7 mouse cellular contexts compared by ENCODE assay signal in genomic region chr3:88440500-88441381, GRCm38 (mm10). TPM values are rescaled to one million over a fixed set of nuclear protein-coding genes. Genes with fewer than 3 reads are reported as not detected.
DNase-seq lines count a peak whose midpoint lies in the region; ATAC-seq and TF ChIP-seq lines count a peak whose summit lies in the region.

No protein-coding gene starts in this region.

- TF ChIP-seq CTCF in C2C12 (IDR thresholded peaks at IDR 0.05; ENCODE audit: control insufficient read depth, insufficient read depth, insufficient read length) (no peak), E14TG2a.4 (conservative IDR thresholded peaks at IDR 0.05; ENCODE audit: low read length) (peak; percentile 17; the same call in 1 of the 2 replicates)
- TF ChIP-seq CTCF in stomach, postnatal 0 days (IDR thresholded peaks at IDR 0.05; ENCODE audit: low read depth): peak; percentile 78

- no peaks in the 10 kb centered on the region for H3K79me3 ChIP-seq in C2C12 (ENCODE audit: low read depth)

- no peaks in the 10 kb centered on the region for H3K79me2 ChIP-seq in C2C12 (ENCODE audit: control insufficient read depth, insufficient read depth)

- H3K27me3 ChIP-seq in C2C12 (ENCODE audit: control insufficient read depth, insufficient read depth, insufficient read length) (no peaks in the 10 kb centered on the region), E14TG2a.4 (ENCODE audit: insufficient read depth, low read length) (no peaks in the 10 kb centered on the region)
- no peaks in the 10 kb centered on the region for H3K27me3 ChIP-seq in hindbrain, embryonic 11.5 days (ENCODE audit: control insufficient read depth, insufficient read depth, low read length)
- H3K27me3 ChIP-seq in limb, embryonic 10.5 days (ENCODE audit: low read depth, poor library complexity, severe bottlenecking): peaks cover 40% of the 10 kb centered on the region
- H3K27me3 ChIP-seq in midbrain, embryonic 11.5 days (ENCODE audit: control insufficient read depth, insufficient read depth, low read length): no peaks in the 10 kb centered on the region
- H3K27me3 ChIP-seq in stomach, postnatal 0 days (ENCODE audit: control insufficient read depth, insufficient read depth, low read length): no peaks in the 10 kb centered on the region

- H3K9ac ChIP-seq in hindbrain, embryonic 11.5 days (ENCODE audit: low read depth, low read length): no peak overlapping the region
- no peak overlapping the region for H3K9ac ChIP-seq in midbrain, embryonic 11.5 days (ENCODE audit: low read length)
- no peak overlapping the region for H3K9ac ChIP-seq in stomach, postnatal 0 days (ENCODE audit: low read length)

- no peaks in the 10 kb centered on the region for H3K9me3 ChIP-seq in E14TG2a.4 (ENCODE audit: low read length)
- no peaks in the 10 kb centered on the region for H3K9me3 ChIP-seq in hindbrain, embryonic 11.5 days (ENCODE audit: control insufficient read depth, low read length)
- no peaks in the 10 kb centered on the region for H3K9me3 ChIP-seq in limb, embryonic 10.5 days (replicated peaks)
- H3K9me3 ChIP-seq in midbrain, embryonic 11.5 days (ENCODE audit: control insufficient read depth, low read length): no peaks in the 10 kb centered on the region
- H3K9me3 ChIP-seq in stomach, postnatal 0 days (ENCODE audit: control insufficient read depth, low read length): no peaks in the 10 kb centered on the region

- 22% methylated on average over 27 of the region's 27 CpGs for WGBS in hindbrain, embryonic 11.5 days
- WGBS in limb, embryonic 10.5 days: 16% methylated on average over 27 of the region's 27 CpGs
- WGBS in midbrain, embryonic 11.5 days: 25% methylated on average over 27 of the region's 27 CpGs
- WGBS in stomach, postnatal 0 days: 17% methylated on average over 27 of the region's 27 CpGs

- no peak overlapping the region for H3K4me2 ChIP-seq in hindbrain, embryonic 11.5 days (replicated peaks; ENCODE audit: low read depth, low read length)
- H3K4me2 ChIP-seq in midbrain, embryonic 11.5 days: no peak overlapping the region; the same call in 1 of the 2 replicates
- no peak overlapping the region for H3K4me2 ChIP-seq in stomach, postnatal 0 days (replicated peaks; ENCODE audit: low read depth)

- H3K36me3 ChIP-seq in C2C12 (ENCODE audit: control insufficient read depth, insufficient read depth) (no peaks in the 10 kb centered on the region), E14TG2a.4 (ENCODE audit: insufficient read depth, low read length) (peaks cover 17% of the 10 kb centered on the region)
- H3K36me3 ChIP-seq in hindbrain, embryonic 11.5 days (ENCODE audit: control insufficient read depth, insufficient read depth, low read length): no peaks in the 10 kb centered on the region
- H3K36me3 ChIP-seq in limb, embryonic 10.5 days: 0 out of 2 replicates have a peak, but pooled peaks cover 3% of the 10 kb centered on the region
- H3K36me3 ChIP-seq in midbrain, embryonic 11.5 days (ENCODE audit: control insufficient read depth, insufficient read depth, low read length): no peaks in the 10 kb centered on the region
- peaks cover 3% of the 10 kb centered on the region; the same call in 1 of the 2 replicates for H3K36me3 ChIP-seq in stomach, postnatal 0 days (ENCODE audit: control insufficient read depth, insufficient read depth, low read length)

- TF ChIP-seq EP300 in stomach, postnatal 0 days (optimal IDR thresholded peaks at IDR 0.05): no peak

- H3K4me3 ChIP-seq in C2C12 (ENCODE audit: insufficient read depth, poor library complexity, severe bottlenecking) (no peak overlapping the region), E14TG2a.4 (replicated peaks; ENCODE audit: low read length) (peak overlapping the region; percentile 57)
- H3K4me3 ChIP-seq in hindbrain, embryonic 11.5 days (ENCODE audit: low read depth, low read length): no peak overlapping the region
- peak overlapping the region; percentile 34 for H3K4me3 ChIP-seq in limb, embryonic 10.5 days
- no peak overlapping the region for H3K4me3 ChIP-seq in midbrain, embryonic 11.5 days (ENCODE audit: low read depth, low read length)
- no peak overlapping the region for H3K4me3 ChIP-seq in stomach, postnatal 0 days (ENCODE audit: low read depth, low read length)

- no peak overlapping the region for H3K27ac ChIP-seq in hindbrain, embryonic 11.5 days (ENCODE audit: low read depth, low read length)
- H3K27ac ChIP-seq in limb, embryonic 10.5 days: no peak overlapping the region
- H3K27ac ChIP-seq in midbrain, embryonic 11.5 days (ENCODE audit: low read depth, low read length): no peak overlapping the region
- no peak overlapping the region for H3K27ac ChIP-seq in stomach, postnatal 0 days (replicated peaks)

- peak overlapping the region; percentile 41 for H3ac ChIP-seq in C2C12 (ENCODE audit: control insufficient read depth, insufficient read length, low read depth)

- peak; percentile 52 for DNase-seq in embryo, embryonic 9.5 days (ENCODE audit: extremely low spot score)
- peak; percentile 67 for DNase-seq in hindbrain, embryonic 11.5 days (ENCODE audit: low spot score)
- peak; percentile 47 for DNase-seq in limb, embryonic 10.5 days (ENCODE audit: low spot score)
- DNase-seq in midbrain, embryonic 11.5 days (ENCODE audit: low spot score, missing footprints): peak; percentile 87
- peak; percentile 53 for DNase-seq in stomach, postnatal 0 days (ENCODE audit: low spot score)

- ATAC-seq in hindbrain, embryonic 11.5 days (ENCODE audit: low FRiP score): no peak
- ATAC-seq in midbrain, embryonic 11.5 days (ENCODE audit: low FRiP score): peak; percentile 36; the same call in 1 of the 2 replicates
- ATAC-seq in stomach, postnatal 0 days (ENCODE audit: low FRiP score, low TSS enrichment): no peak

- H3K4me1 ChIP-seq in E14TG2a.4 (replicated peaks; ENCODE audit: low read depth, low read length): peaks cover 81% of the 10 kb centered on the region
- H3K4me1 ChIP-seq in hindbrain, embryonic 11.5 days (replicated peaks; ENCODE audit: control insufficient read depth, insufficient read depth, low read length): peaks cover 4% of the 10 kb centered on the region; the same call in 1 of the 2 replicates
- H3K4me1 ChIP-seq in limb, embryonic 10.5 days: peaks cover 51% of the 10 kb centered on the region
- H3K4me1 ChIP-seq in midbrain, embryonic 11.5 days (ENCODE audit: control insufficient read depth, insufficient read depth, low read length): peaks cover 8% of the 10 kb centered on the region; the same call in 1 of the 2 replicates
- H3K4me1 ChIP-seq in stomach, postnatal 0 days (replicated peaks; ENCODE audit: control insufficient read depth, insufficient read depth): peaks cover 4% of the 10 kb centered on the region; the same call in 1 of the 2 replicates

TF ChIP-seq in C2C12, 6 proteins besides CTCF, POLR2A, EP300 and RAD21:
- TF ChIP-seq MAX (IDR thresholded peaks at IDR 0.05) (peak; percentile 79), FOSL1 (IDR thresholded peaks at IDR 0.05; ENCODE audit: insufficient read depth, low read length, poor library complexity, severe bottlenecking) (no peak), USF1 (IDR thresholded peaks at IDR 0.05; ENCODE audit: low read depth) (peak; percentile 30), MYOG (IDR thresholded peaks at IDR 0.05; ENCODE audit: control insufficient read depth, extremely low read depth, insufficient read length) (no peak)

RNA-seq across cellular contexts. Expression of gene Slc25a44, which starts 15.8 kb away (rescaled TPM):
- polyA plus RNA-seq in C2C12 (2012; fragmentation: generic; extraction: Trizol): 18.5 TPM
- polyA plus RNA-seq in hindbrain, embryonic 11.5 days (2014; fragmentation: Nextera tagmentation; extraction: Ambion mirVana): 22.1 and 23.7 TPM in 2 replicates
- polyA plus RNA-seq in limb, embryonic 10.5 days (2016; fragmentation: Nextera tagmentation; extraction: Ambion mirVana): 16.7 and 18.0 TPM in 2 replicates
- polyA plus RNA-seq in midbrain, embryonic 11.5 days (2014; fragmentation: Nextera tagmentation; extraction: Ambion mirVana): 20.8 and 22.3 TPM in 2 replicates
- 9.7 and 9.8 TPM in 2 replicates for polyA plus RNA-seq in stomach, postnatal 0 days (2015; fragmentation: Nextera tagmentation; extraction: Ambion mirVana)

RNA-seq across cellular contexts. Expression of gene Sema4a, which starts 20.2 kb away (rescaled TPM):
- 0.69 TPM for polyA plus RNA-seq in C2C12 (2012; fragmentation: generic; extraction: Trizol)
- 5.7 and 7.8 TPM in 2 replicates for polyA plus RNA-seq in hindbrain, embryonic 11.5 days (2014; fragmentation: Nextera tagmentation; extraction: Ambion mirVana)
- polyA plus RNA-seq in limb, embryonic 10.5 days (2016; fragmentation: Nextera tagmentation; extraction: Ambion mirVana): 4.7 and 6.7 TPM in 2 replicates
- 6.3 and 6.8 TPM in 2 replicates for polyA plus RNA-seq in midbrain, embryonic 11.5 days (2014; fragmentation: Nextera tagmentation; extraction: Ambion mirVana)
- 27.9 and 32.7 TPM in 2 replicates for polyA plus RNA-seq in stomach, postnatal 0 days (2015; fragmentation: Nextera tagmentation; extraction: Ambion mirVana)

RNA-seq across cellular contexts. Expression of gene Pmf1, which starts 30.6 kb away (rescaled TPM):
- polyA plus RNA-seq in C2C12 (2012; fragmentation: generic; extraction: Trizol): 117 TPM
- 108 and 109 TPM in 2 replicates for polyA plus RNA-seq in hindbrain, embryonic 11.5 days (2014; fragmentation: Nextera tagmentation; extraction: Ambion mirVana)
- 197 and 220 TPM in 2 replicates for polyA plus RNA-seq in limb, embryonic 10.5 days (2016; fragmentation: Nextera tagmentation; extraction: Ambion mirVana)
- 128 and 132 TPM in 2 replicates for polyA plus RNA-seq in midbrain, embryonic 11.5 days (2014; fragmentation: Nextera tagmentation; extraction: Ambion mirVana)
- polyA plus RNA-seq in stomach, postnatal 0 days (2015; fragmentation: Nextera tagmentation; extraction: Ambion mirVana): 55.6 and 58.1 TPM in 2 replicates

RNA-seq across cellular contexts. Expression of gene Bglap, which starts 56.5 kb away (rescaled TPM):
- polyA plus RNA-seq in C2C12 (2012; fragmentation: generic; extraction: Trizol): 1.6 TPM
- not detected in 2 replicates for polyA plus RNA-seq in hindbrain, embryonic 11.5 days (2014; fragmentation: Nextera tagmentation; extraction: Ambion mirVana)
- polyA plus RNA-seq in limb, embryonic 10.5 days (2016; fragmentation: Nextera tagmentation; extraction: Ambion mirVana): 0.79 TPM in 1 of 2 replicates, not detected in the other
- 0.48 TPM in 1 of 2 replicates, not detected in the other for polyA plus RNA-seq in midbrain, embryonic 11.5 days (2014; fragmentation: Nextera tagmentation; extraction: Ambion mirVana)
- 0.64 TPM in 1 of 2 replicates, not detected in the other for polyA plus RNA-seq in stomach, postnatal 0 days (2015; fragmentation: Nextera tagmentation; extraction: Ambion mirVana)

Comparison
In these comparisons a context has a peak if more than half of its experiments do, and no peak if none do; other contexts are left out.
1. H3K4me3 ChIP-seq: peak in E14TG2a.4 (single experiment) and limb, embryonic 10.5 days (single experiment); none in C2C12 (single experiment), hindbrain, embryonic 11.5 days (single experiment), midbrain, embryonic 11.5 days (single experiment) and stomach, postnatal 0 days (single experiment).
2. Peak in every context shown above with its lines, with median percentiles within 50 percentile points of each other: DNase-seq.